In genomic region chr6:50809669-50809983, GRCm38 (mm10) we compare ENCODE assay signal across 11 mouse cellular contexts.
DNase-seq lines count a peak whose midpoint lies in the region; ATAC-seq lines count a peak whose summit lies in the region.
"Had no signal": no experiment of that assay in that cellular context is flagged by ENCODE, and none has a peak within 500 bp of the region (broad histone marks: within the 10 kb centered on the region; RNA-seq: fewer than 3 reads in every experiment).

No protein-coding gene starts in this region.

- no peaks in the 10 kb centered on the region for H3K36me3 ChIP-seq in hindbrain, embryonic 10.5 days
- no peaks in the 10 kb centered on the region for H3K36me3 ChIP-seq in hindbrain, embryonic 14.5 days (replicated peaks; ENCODE audit: control insufficient read depth, insufficient read depth)
- H3K36me3 ChIP-seq in limb, embryonic 11.5 days (ENCODE audit: control insufficient read depth, insufficient read depth, low read length), result no peaks in the 10 kb centered on the region
- H3K36me3 ChIP-seq: hindbrain, embryonic 15.5 days had no signal

- ATAC-seq in hindbrain, embryonic 14.5 days (ENCODE audit: low FRiP score), result no peak
- no peak for ATAC-seq in limb, embryonic 11.5 days (ENCODE audit: insufficient number of reproducible peaks, low FRiP score, low TSS enrichment, low read depth)

- peak overlapping the region; percentile 85 for H3K27ac ChIP-seq in hindbrain, embryonic 10.5 days
- H3K27ac ChIP-seq in hindbrain, embryonic 14.5 days, result no peak overlapping the region
- peak overlapping the region; percentile 58; the same call in 1 of the 2 replicates for H3K27ac ChIP-seq in limb, embryonic 11.5 days (replicated peaks; ENCODE audit: low read depth, low read length)
- H3K27ac ChIP-seq: hindbrain, embryonic 15.5 days; macrophage had no signal

- H3K4me3 ChIP-seq in hindbrain, embryonic 10.5 days, result no peak overlapping the region
- H3K4me3 ChIP-seq in hindbrain, embryonic 14.5 days (replicated peaks; ENCODE audit: low read length), result no peak overlapping the region
- no peak overlapping the region for H3K4me3 ChIP-seq in limb, embryonic 11.5 days (ENCODE audit: low read depth, low read length)
- H3K4me3 ChIP-seq: erythroblast, embryonic 14.5 days; hindbrain, embryonic 15.5 days had no signal

- peak; percentile 55 for DNase-seq in hindbrain, embryonic 10.5 days (ENCODE audit: low spot score)
- DNase-seq in hindbrain, embryonic 14.5 days (ENCODE audit: low spot score), result no peak
- peak; percentile 20 for DNase-seq in 3134 (ENCODE audit: extremely low read depth, insufficient read length, low spot score)
- DNase-seq in embryo, embryonic 11 days, result peak; percentile 39
- DNase-seq in limb, embryonic 11.5 days (ENCODE audit: low spot score), result no peak
- no peak for DNase-seq in urinary bladder, postnatal 14 days (ENCODE audit: low spot score)
- DNase-seq in lung, postnatal 25 days (ENCODE audit: low spot score), result no peak
- DNase-seq: cerebellum, adult 2 months had no signal

- H3K4me1 ChIP-seq in hindbrain, embryonic 10.5 days (replicated peaks), result peaks cover 66% of the 10 kb centered on the region
- H3K4me1 ChIP-seq in hindbrain, embryonic 14.5 days (replicated peaks; ENCODE audit: control insufficient read depth, insufficient read depth, low read length), result peaks cover 15% of the 10 kb centered on the region
- H3K4me1 ChIP-seq in limb, embryonic 11.5 days (ENCODE audit: control insufficient read depth, insufficient read depth, low read length), result peaks cover 27% of the 10 kb centered on the region

- no peak overlapping the region for H3K4me2 ChIP-seq in hindbrain, embryonic 14.5 days (replicated peaks)
- H3K4me2 ChIP-seq in limb, embryonic 11.5 days (ENCODE audit: low read depth, severe bottlenecking), result no peak overlapping the region
- H3K4me2 ChIP-seq: hindbrain, embryonic 15.5 days had no signal

- H3K9ac ChIP-seq in hindbrain, embryonic 14.5 days, result no peak overlapping the region
- peak overlapping the region; percentile 1; the same call in 1 of the 2 replicates for H3K9ac ChIP-seq in limb, embryonic 11.5 days (ENCODE audit: low read length)
- H3K9ac ChIP-seq: hindbrain, embryonic 15.5 days had no signal

- peaks cover 10% of the 10 kb centered on the region; the same call in 1 of the 2 replicates for H3K27me3 ChIP-seq in hindbrain, embryonic 10.5 days (ENCODE audit: insufficient read depth, poor library complexity, severe bottlenecking)
- no peaks in the 10 kb centered on the region for H3K27me3 ChIP-seq in hindbrain, embryonic 14.5 days (ENCODE audit: control insufficient read depth, insufficient read depth, low read length)
- H3K27me3 ChIP-seq in limb, embryonic 11.5 days (ENCODE audit: control insufficient read depth, insufficient read depth, low read length), result no peaks in the 10 kb centered on the region
- H3K27me3 ChIP-seq: hindbrain, embryonic 15.5 days had no signal

- H3K9me3 ChIP-seq in hindbrain, embryonic 10.5 days, result no peaks in the 10 kb centered on the region
- H3K9me3 ChIP-seq in hindbrain, embryonic 14.5 days (ENCODE audit: control insufficient read depth, low read length), result no peaks in the 10 kb centered on the region
- no peaks in the 10 kb centered on the region for H3K9me3 ChIP-seq in limb, embryonic 11.5 days (ENCODE audit: control insufficient read depth, low read length)
- H3K9me3 ChIP-seq: hindbrain, embryonic 15.5 days had no signal

- WGBS in hindbrain, embryonic 10.5 days, result 16% methylated on average over 4 of the region's 4 CpGs
- WGBS in hindbrain, embryonic 14.5 days, result 28% methylated on average over 4 of the region's 4 CpGs
- 19% methylated on average over 4 of the region's 4 CpGs for WGBS in limb, embryonic 11.5 days

Comparison
In these comparisons a context has a peak if more than half of its experiments do, and no peak if none do; other contexts are left out.
1. DNase-seq: peak in hindbrain, embryonic 10.5 days (single experiment), 3134 (single experiment) and embryo, embryonic 11 days (single experiment); none in hindbrain, embryonic 14.5 days (single experiment), limb, embryonic 11.5 days (single experiment), urinary bladder, postnatal 14 days (single experiment) and lung, postnatal 25 days (single experiment).